Mouse (Mus musculus) naive thymus-derived CD4-positive, alpha-beta T cell, adult 2 months (primary cell): Measurements from ENCODE around the gene Nufip1.

Source experiments
- DNase-seq: peaks from one replicate; pipeline ENCODE4 v3.0.0-alpha.2; 2011; ENCODE audit warnings: low read depth

Gene Nufip1

GRCm38 (mm10) chr14:76185358-76185757, 74.7 kb downstream of the Nufip1 start:
- DNase-seq: no peak

GRCm38 (mm10) chr14:76186299-76186698, 75.6 kb downstream of the Nufip1 start:
- no peak for DNase-seq
